Mouse (Mus musculus) neural tube, postnatal 0 days (tissue): ENCODE measurements around the gene Banf2. TPM values are rescaled to one million over a fixed set of nuclear protein-coding genes. Genes with fewer than 3 reads are reported as not detected.

Experiments used
- polyA plus RNA-seq: library from polyadenylated mRNA; unstranded; fragments of >200 nt; fragmentation: Nextera tagmentation; extraction: Ambion mirVana; gene quantifications from 2 replicates; pipeline ENCODE4 v1.2.1, GENCODE M21; 2015

The Banf2 gene
- polyA plus RNA-seq = not detected in 2 replicates

DNA sequence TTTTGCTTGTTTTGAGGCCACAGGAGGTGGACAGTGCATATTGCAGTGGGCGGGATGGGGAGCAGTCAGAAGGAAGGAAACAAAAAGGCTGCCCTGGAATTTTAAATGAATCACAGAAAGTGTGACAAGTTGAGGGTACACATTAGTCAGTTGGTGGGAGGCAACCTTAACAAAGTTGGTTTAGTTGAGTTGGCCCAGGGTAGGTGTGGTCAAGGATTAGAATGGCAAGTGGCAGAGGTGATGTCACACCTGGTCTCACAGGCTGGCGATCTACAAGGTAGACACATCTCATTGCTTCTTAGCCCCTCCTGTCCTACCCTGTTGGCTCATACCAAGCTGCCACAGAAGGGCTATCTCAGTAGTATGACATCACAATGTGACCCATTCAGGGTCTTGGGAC lies at the start of gene Banf2:
TSS of gene Banf2 (plus strand) at position 396 of the 400 bp plus-strand sequence.

DNA sequence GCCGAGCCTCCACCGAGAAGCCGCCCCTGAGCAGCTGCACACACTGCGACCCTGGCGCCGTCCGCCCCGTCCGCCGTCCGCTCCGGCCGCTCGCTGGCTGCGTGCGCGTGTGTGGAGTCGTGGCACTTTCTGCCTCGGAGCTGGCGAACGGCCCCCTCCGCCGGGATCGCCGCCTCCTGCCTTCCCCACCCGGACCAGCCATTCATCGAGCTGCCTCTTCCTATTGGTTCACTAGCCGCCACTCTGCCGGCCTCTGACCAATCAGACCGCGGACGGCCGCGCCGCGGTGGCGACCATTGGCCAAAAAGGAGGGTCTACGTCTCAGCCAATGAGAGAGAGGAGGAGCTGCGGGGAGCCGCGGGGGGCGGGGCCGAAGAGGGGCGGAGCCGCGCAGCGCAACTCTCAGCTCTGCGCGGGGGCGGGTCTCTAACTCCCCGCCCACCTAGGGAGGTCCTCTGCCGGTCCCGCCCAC lies 21.7 kb upstream of the Banf2 start, which contains the start of gene Rrbp1:
TSS of gene Rrbp1 (minus strand) at position 184 of the 472 bp plus-strand sequence.

Other genes starting within 250 kb of the Banf2 start
- 1.8 and 2.3 TPM in 2 replicates for gene Bfsp1, start 169.9 kb upstream of the Banf2 start, polyA plus RNA-seq
- gene Dstn, start 117.7 kb upstream of the Banf2 start, polyA plus RNA-seq = 358 TPM in 2 replicates
- 50.8 and 54.2 TPM in 2 replicates for gene Rrbp1, start 21.8 kb upstream of the Banf2 start, polyA plus RNA-seq
- gene Mgme1, start 237.6 kb downstream of the Banf2 start, polyA plus RNA-seq = 8.1 and 9.0 TPM in 2 replicates
- 82.7 and 85.4 TPM in 2 replicates for gene Snx5, start 237.8 kb downstream of the Banf2 start, polyA plus RNA-seq